Mouse (Mus musculus) brain, embryonic 14.5 days (tissue): ENCODE data around the gene Zkscan14.

ENCODE experiments used
- CTCF ChIP-seq: fragments of 200-500 bp; IDR thresholded peaks from 2 replicates; pipeline ENCODE4 v1.5.1; 2012; ENCODE audit warnings: inconsistent platforms, mild to moderate bottlenecking, moderate library complexity, borderline replicate concordance; ENCODE audit not compliant: insufficient read depth, insufficient read length; ENCODE audit errors: extremely low read depth
- POLR2A ChIP-seq: fragments of 200-500 bp; IDR thresholded peaks from 2 replicates; pipeline ENCODE4 v1.6.1; 2012; ENCODE audit warnings: mild to moderate bottlenecking, inconsistent platforms, borderline replicate concordance; ENCODE audit not compliant: poor library complexity, insufficient read depth, insufficient read length, severe bottlenecking; ENCODE audit errors: extremely low read depth

DNA sequence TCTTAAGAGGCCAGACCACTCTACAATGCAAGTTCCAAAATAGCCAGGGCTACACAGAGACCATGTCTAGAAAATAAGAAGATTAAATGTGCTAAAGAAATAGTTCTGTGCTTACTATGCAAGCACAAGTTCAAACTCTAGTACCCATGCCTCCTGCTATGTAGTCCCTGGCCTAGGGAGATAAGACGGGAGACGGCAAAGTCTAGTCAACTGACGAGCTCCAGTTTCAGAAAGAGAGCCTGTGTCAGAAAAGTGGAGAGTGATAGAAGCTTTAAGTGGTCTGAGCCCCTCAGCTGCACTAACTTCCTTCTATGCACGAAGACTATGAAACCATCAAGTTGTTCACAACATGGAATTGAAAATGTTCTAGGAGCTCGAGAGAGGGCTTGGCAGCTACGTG is 52.4 kb downstream of the Zkscan14 start:
- TF ChIP-seq CTCF (no peak), POLR2A (no peak)
